Mouse (Mus musculus) heart, postnatal 25 days (tissue): ENCODE results near the gene Gdpd5. TPM values are rescaled to one million over a fixed set of nuclear protein-coding genes. Genes with fewer than 3 reads are reported as not detected.

Experiments used
- DNase-seq: peaks from one replicate; pipeline ENCODE4 v3.0.0; 2022; ENCODE audit warnings: low spot score
- intact Hi-C: fragments of 180-260 bp; cut with DNase I; formaldehyde crosslinking; loops from one replicate; pipeline ENCODE4 v1.15.1; 2025
- total RNA-seq, 2 experiments: library from RNA; stranded (reverse); gene quantifications; 2 replicates each; pipeline ENCODE4 v1.2.3; 2021

The Gdpd5 gene
- total RNA-seq, 2 experiments from 2014 or later = 20.1 to 24.1 TPM

DNA sequence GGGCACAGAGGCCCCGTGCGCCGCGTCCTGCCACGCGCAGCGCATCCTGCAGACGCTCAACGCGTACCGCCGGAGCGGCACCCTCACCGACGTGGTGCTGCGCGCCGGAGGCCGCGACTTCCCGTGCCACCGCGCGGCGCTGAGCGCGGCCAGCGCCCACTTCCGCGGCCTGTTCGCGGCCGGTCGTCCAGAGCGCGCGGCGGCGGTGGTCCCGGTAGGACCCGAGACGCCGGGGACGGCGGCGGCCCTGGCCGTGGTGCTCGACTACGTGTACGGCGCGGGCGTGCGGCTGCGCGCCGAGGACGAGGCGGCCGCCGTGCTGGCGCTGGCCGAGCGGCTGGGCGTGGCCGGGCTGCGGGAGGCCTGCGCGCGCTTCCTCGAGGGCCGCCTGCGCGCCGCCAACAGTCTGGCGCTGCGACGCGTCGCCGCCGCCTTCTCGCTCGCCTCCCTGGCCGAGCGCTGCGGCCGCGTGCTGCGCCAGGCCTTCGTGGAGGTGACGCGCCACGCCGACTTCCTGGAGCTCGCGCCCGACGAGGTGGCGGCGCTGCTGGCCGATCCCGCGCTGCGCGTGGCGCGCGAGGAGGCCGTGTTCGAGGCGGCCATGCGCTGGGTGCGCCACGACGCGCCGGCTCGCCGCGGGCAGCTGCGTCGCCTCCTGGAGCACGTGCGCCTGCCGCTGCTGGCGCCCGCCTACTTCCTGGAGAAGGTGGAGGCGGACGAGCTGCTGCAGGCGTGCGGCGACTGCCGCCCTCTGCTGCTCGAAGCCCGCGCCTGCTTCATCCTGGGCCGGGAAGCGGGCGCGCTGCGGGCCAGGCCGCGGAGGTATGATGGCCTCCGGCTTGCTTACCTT is 87.3 kb downstream of the Gdpd5 start:
- DNase-seq = peak; percentile 53
- intact Hi-C loops = no loop called here

DNA sequence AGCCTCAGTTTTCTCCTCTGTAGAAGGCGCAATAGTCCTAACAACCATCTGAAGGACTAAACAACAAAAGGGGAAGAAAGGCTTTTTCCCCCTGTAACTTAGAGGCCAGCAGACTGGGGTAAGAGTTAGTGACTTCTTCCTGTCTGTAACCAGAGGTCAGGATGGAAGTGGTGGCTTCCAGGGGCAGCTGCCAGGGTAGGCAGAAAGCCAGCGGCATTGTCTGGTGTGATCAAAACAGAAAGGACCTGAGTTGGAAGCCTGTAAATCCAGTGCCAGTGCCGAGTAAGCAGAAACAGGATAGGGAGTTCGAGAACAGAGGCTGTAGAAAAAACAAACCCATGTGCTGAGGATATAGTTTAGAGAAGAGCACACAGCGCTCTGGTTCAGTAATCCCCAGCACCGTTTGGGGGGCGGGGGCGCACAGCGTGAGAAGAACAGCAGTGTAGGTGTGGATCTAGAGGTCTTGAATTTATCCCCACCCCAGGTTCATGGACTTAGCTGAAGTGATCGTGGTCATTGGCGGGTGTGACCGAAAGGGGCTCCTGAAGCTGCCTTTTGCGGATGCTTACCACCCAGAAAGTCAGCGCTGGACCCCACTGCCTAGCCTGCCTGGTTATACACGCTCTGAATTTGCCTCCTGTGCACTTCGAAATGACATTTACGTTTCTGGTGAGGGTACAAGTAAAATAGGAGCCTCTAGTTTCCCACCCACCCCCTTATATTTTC is 88.6 kb downstream of the Gdpd5 start:
- DNase-seq = no peak
- intact Hi-C loops = no loop called here

DNA sequence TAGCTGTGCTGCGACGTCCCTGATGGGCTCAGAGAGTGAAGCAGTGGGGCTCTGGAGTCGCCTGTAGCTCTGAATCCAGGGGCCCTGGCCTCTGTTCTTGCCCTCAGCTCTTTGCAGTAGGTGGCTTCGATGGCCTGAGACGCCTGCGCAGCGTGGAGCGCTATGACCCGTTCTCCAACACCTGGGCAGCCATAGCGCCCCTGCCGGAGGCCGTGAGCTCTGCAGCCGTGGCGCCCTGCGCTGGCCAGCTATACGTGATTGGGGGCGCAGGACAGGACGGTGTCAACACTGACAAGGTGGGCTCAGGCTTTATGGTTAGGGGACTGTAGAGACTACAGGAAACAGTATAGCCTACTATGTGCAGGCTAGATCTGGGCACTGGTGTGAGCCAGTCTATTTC is 90.4 kb downstream of the Gdpd5 start:
- DNase-seq = no peak
- intact Hi-C loops = no loop called here

DNA sequence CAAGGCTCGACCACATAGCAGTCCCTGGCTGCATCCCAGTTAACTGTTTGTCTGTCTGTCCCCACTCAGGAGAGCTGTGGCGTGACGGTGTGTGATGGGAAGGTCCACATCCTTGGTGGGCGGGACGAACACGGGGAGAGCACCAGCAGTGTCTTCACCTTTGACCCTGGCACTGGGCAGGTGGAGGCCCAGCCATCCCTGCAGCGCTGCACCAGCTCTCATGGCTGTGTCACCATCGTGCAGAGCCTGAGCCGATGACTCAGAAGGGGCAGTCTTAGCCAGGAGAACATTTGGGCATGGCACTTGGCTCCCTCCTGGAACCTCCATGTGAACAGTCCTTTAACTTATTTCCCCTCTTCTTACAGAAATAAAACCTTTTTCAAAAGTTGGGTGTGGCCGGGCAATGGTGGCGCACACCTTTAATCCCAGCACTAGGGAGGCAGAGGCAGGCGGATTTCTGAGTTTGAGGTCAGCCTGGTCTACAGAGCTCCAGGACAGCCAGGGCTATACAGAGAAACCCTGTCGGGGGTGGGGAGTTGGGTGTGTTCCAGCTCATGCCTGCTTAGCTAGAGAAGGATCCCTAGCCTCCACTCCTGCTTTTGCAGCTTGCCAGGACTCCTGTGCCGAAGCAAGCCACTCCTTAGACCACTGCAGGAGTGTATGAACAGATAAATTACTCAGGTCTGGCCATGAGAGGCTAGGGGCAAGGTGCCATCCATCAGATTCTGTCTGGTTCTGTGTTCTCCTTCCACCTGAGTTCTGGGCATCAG is 92.6 kb downstream of the Gdpd5 start:
- intact Hi-C loops = no loop called here
- no peak for DNase-seq

DNA sequence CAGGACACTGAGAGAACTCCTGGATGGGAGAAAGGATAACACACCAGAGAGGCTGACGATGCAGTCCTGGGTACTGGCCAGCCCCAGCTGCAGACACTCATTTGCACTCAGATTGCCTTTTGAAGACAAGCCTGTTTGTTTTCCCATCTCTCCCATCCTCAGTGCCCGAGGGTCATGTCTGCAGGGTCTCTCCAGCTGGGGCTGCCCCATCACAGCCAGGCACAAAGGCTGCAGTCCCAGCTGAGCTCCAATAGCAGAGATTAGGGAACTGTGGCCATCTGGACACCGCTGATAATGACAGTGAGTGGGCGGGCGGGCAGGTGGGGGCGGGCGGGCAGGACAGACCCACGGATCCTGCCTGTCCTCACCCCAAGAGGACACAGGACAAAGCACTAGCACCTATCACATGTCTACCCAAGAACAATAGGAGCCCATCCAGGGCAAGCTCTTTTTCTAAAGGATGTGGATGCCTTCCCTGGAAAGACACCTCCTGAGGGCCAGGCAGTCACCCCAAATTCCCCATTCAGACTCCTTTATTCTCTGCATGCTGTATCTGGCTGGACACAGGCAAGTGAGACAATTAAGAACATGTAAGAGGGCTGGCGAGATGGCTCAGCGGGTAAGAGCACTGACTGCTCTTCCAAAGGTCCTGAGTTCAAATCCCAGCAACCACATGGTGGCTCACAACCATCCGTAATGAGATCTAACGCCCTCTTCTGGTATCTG is 93.8 kb downstream of the Gdpd5 start:
- peak; percentile 13 for DNase-seq
- intact Hi-C loops = no loop called here

DNA sequence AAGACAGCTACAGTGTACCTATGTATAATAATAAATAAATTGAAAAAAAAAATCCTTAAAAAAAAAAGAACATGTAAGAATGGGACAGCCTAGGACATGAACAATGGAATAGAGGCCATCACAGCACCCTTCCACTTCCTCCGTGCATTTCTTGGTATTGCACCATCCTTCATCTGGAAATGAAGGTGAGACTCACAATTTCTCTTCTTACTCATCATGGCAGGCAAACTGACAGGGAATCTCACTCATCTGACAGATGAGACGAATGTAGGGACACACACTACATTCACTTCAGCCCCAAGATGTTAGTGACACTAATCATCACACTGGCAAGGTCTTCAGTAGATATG is 94.3 kb downstream of the Gdpd5 start:
- intact Hi-C loops = no loop called here
- DNase-seq = no peak

DNA sequence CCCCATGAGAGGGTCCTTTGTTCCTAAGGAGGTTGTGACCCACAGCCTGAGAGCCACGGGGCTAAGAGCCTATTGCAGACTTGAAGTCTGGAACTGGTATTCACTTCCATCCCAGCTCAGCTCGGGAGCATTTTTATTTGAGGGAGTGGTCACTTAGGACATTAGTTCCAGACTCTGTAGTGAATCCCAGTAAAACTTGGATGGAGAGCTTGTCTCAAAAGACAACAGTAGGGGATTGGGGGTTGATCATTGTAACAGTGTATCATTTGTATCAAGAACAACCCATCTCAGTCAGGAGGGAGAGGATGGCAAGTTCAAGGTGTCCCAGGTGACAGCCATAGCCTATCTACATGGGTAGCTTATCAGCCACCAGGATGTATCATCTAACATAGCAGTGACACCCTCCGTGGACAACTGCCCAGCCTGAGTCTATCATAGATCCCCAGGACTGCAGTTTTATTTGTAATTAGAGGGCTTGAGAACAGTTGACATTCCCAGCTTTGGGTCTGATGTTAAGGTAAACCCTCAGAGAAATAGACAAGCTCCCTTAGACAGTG is 95.4 kb downstream of the Gdpd5 start:
- intact Hi-C loops = no loop called here
- DNase-seq = no peak

DNA sequence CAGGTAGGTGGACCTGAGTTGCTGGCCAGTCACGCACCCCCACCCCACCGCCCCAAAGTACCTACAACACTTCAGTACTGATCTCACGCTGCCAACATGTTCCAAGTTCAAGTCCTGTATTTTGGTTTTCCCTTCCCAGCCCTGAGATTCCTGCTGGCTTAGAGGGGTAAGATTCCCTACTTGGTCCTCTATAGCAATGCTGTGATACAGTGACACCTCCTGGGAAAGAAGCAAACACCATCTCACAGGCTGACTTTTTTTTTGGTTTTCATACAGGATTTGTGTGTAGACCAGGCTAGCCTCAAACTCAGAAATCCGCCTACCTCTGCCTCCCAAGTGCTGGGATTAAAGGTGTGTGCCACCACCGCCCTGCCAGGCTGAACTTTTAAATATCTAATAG is 96.0 kb downstream of the Gdpd5 start:
- intact Hi-C loops = no loop called here

DNA sequence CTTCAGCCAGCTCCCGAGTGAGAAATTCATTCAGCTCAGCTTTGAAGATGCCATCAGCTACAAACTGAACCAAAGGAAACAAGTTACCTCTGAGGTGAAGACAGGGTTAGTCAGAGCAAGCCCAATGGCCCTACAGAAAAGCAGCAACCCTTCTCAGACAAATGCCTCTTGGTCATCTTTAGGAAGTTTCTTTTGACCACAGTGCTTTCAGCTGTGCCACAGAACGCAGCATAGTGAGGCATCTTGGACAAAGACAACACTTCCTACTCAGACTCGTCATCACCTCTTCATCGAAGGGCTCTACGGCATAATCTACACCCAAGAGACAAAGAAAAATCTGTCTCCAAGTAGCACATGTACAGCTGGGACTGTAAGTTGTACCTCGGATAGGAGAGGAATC is 101.4 kb downstream of the Gdpd5 start:
- no peak for DNase-seq
- intact Hi-C loops = loop anchor here (10.0 kb wide), 1 partner anchor 372 kb away; the partner anchor contains the start of gene Xrra1

More for the DNA sequence above, 96.0 kb downstream of the Gdpd5 start:
- no peak for DNase-seq

DNA sequence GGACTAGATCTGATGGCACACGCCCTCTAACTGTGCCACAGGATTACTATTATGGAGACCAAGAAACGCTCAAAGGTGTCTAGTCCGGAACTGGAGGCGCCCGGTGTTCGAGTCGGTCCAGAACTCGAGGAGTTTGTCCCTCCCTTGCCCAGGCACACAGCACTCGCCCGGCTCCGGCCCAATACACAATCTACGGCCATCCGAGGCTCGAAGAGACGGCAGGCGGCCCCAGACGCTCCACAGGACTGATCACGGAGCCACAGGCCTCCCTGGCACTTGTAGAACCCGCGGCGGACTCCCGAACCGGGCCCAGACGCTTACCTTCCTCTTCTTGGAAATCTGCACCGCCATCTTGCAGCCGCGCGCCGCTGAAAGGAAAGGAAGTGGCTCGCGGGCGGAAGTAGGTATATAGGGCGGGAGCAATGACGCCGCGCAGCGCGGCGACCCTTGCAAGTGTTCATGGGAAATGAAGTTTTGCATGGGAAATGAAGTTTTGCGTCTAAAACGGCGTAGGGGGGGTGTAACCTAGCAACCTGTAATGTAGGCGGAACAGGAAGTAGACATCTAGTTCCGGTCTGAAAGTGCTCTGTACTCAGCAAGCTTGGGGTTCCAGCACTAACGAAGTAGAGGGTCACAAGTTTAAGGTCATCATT is 102.2 kb downstream of the Gdpd5 start, which contains the start of gene Rps3:
Rps3 (minus strand) TSS at position 468 of the 653 bp plus-strand sequence.
- peak; percentile 90 for DNase-seq
- intact Hi-C loops = loop anchor here (10.0 kb wide), 1 partner anchor 371 kb away; the partner anchor contains the start of gene Xrra1

DNA sequence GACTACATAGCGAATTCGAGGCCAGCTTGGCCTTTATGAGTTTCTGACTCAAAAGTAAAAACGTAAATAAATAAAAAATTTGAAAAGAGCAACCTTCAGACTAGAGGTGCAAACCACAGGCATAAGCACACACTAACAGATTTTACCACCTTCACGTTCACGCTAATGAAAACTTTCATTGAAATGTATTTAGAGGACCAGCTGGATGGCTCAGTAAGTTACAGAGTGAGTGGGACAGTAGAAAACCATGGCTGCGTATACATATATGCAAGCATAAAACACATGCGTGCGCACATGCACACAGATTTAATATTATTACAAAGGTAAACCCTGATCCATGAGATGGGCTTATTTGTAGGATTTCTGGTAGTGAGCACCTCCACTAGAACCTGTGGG is 102.7 kb downstream of the Gdpd5 start:
- DNase-seq = no peak
- intact Hi-C loops = loop anchor here (10.0 kb wide), 1 partner anchor 371 kb away; the partner anchor contains the start of gene Xrra1

DNA sequence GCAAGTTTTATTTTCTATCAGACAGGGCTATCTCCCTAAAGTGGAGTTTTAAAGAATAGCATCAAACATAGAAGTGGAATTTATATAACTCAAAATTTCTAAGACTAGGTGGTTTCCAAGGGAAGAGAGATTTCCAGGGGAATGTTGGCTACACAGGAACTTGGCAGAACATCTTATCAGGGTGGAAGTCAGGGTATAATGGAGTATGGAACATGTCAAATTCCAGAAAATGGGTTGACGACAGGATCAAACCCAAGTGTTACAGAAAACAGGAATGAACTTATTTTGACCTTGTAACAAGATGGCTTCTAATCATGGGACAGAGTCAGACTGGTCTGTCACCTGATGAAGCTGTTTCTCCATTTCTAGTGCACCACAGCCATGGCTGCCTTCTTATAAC is 103.5 kb downstream of the Gdpd5 start:
- DNase-seq = no peak
- intact Hi-C loops = loop anchor here (10.0 kb wide), 1 partner anchor 370 kb away; the partner anchor contains the start of gene Xrra1

DNA sequence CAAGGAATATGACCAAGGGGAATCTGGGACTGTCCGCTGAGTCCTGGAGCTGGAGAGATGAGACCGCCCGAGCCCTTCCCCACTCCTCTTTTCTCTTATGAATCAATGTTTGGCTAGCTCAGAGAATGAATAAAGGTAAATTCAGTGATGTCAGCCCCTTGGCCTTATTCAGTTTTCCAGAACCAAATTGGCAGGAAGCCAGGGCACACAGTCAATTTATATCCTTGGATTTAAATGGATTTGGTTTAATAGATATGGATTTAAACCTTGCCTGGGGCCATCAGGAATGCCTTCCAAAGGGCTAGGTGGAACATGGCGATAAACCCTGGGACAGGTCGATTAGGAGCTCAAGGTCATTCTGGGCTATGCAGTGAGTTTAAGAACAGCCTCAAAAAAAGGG is 108.5 kb downstream of the Gdpd5 start:
- no peak for DNase-seq
- intact Hi-C loops = loop anchor here (10.0 kb wide), 1 partner anchor 365 kb away; the partner anchor contains the start of gene Xrra1

DNA sequence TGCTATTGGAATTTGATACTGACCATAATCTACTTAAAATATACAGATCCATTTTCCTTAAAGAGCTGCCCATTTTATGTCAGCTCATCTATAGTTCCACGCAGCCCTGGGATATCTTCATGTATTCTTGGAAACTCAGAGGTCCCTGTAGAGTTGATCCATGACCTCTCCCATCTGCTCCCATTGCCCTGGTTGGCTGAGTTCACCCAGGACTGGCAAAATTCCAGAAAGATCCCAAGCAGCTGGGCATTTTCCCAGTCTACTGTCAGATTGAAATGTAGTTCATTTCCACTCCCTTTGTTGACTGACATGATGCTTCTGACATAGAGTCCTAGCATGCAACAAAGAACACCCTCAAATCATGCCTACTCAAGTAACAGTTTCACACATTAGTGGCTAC is 117.9 kb downstream of the Gdpd5 start:
- intact Hi-C loops = no loop called here
- DNase-seq = no peak

DNA sequence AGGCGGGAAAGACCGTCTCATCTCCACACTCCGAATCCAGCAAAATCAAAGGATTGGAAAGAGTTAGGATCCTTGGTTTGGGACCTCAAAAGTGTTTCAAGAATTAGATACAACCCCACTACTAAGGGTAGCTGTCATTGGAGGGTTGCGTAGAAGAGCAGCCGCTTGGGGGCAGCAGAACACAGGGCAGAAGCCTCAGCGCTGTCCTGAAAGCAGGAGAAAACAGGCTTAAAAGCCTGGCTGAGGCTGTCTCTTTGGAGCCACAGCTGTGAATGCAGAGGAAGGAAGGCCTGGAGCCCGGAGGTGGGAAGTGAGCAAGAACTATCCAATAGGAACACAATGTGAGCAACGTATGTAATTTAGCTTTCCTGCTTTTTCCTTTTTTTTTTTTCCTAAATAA is 119.0 kb downstream of the Gdpd5 start:
- intact Hi-C loops = loop anchor here (1.0 to 5.0 kb wide), 4 partner anchors 37 to 212 kb away; partner anchors contain the start of genes Arrb1 and Slco2b1
- DNase-seq = peak; percentile 55

DNA sequence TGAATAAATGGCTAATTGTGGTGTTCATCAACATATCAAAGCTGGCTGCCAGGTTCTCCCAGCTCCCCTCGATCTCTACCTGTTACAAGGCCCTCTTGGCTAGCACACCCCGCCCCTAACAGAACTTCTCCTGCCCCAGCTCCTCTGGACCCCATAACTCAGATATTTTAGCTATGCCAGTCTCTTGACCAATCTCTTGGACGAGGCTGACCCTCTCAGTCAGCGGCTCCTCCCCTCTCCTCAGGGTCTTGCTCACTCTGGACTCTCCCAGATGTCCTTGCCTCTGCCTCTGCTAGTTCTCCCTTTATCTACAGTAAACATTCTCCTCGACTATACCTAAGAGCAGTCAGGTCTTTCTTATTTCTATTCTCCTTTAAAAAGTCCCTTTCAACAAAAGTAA is 119.4 kb downstream of the Gdpd5 start:
- no peak for DNase-seq
- intact Hi-C loops = loop anchor here (1.0 to 5.0 kb wide), 4 partner anchors 37 to 212 kb away; partner anchors contain the start of genes Arrb1 and Slco2b1

DNA sequence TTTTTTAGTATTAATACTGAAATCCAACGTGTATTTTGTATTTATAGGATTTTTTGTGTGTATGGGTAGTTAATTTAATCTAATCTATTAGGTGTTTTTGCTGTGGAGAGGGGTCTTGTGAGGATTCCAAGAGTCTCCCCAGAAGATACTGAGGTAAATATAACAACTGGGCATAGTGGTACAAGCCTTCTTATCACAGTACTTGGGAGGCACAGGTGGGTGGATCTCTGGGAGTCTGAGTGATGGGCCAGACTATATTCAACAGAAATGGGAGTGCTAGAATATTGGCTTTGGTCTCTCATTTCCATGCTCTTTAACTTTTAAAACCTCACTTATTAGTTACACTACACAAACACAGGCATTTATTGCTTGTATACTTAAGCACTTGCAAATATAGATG is 119.9 kb downstream of the Gdpd5 start:
- DNase-seq = no peak
- intact Hi-C loops = loop anchor here (5.0 kb wide), 2 partner anchors 36 to 211 kb away; partner anchors contain the start of genes Arrb1 and Slco2b1

DNA sequence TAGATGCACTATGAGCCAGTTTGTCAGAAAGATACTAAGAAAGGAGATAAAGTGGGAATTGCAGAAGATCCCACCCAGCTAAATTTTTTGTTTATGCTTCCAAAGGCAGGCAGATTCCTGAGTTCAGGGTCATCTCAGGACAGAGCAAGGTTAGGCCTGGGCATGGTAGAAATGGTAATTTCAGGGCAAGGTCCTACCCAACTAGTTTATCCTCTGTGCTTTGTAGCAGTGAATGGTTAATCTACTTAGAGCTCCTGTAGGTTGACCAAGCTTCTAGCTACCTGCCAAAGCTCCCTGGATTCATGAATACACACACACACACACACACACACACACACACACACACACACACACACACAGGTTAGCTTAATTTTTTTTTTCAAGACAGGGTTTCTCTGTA is 123.3 kb downstream of the Gdpd5 start:
- DNase-seq = no peak
- intact Hi-C loops = loop anchor here (5.0 kb wide), 2 partner anchors 33 to 208 kb away; partner anchors contain the start of genes Arrb1 and Slco2b1
